Mouse (Mus musculus) cerebellum, postnatal 36 days (tissue): ENCODE data around the gene Aacs.
"Not testable (repeated sequence)": the region's sequence is repeated elsewhere in the genome, so short reads cannot be mapped to it uniquely, and the experiment has no call there.

ENCODE experiments used
- DNase-seq, 2 experiments: peaks; one replicate each; pipeline ENCODE4 v3.0.0; 2021 to 2022; ENCODE audit warnings: mixed read lengths in 2 of 2

The Aacs gene

DNA sequence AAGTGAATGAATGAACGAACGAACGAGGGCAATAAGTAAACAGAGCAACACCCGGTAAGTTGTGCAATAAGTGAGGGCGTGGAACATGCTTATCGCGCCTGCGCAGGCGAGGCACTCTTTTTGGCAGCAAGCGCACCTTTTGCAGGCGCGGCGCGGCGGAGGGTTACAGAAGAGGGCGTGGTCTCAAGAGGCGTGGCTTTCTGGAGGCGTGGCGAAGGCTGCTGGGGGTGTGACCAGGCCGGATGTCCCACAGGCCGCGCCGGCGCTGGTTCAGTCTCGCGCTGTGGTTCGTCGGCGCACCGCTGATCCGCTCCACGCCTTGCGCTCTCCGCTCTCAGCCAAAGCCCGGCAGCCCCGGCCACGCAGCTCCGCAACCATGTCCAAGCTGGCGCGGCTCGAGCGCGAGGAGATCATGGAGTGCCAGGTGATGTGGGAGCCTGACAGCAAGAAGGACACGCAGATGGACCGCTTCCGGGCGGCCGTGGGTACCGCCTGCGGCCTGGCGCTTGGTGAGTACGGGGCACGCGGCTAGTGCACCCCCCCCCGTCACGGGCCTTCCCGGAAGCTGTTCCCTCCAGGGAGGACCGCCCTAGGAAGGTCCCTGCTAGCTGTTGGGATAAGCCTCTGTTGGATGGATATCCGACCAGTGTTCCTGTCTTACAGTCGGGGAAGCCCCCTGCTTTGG, at the start of gene Aacs:
TSS of gene Aacs (plus strand) at position 214 of the 685 bp plus-strand sequence.
- DNase-seq = peak; percentile 97 to 98

DNA sequence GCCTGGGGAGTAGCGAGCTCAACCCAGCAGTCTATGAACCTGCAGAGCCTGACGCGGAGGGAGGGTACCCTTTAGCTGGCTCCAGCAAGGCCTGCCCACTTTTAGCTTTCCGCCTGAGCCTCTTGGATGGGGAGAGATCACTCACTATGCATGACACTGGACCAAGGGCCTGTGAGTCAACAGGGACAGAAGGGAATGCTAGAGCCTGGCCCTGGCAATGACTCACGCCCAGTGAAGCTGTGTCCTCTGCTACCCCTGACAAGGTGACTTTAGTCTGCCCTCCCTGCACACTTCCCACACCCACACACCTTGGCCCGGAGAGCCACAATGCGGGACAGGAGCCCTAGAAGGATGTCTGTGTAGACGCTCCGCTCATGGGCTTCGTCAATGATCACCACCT, 49.3 kb upstream of the Aacs start:
- no peak for DNase-seq

DNA sequence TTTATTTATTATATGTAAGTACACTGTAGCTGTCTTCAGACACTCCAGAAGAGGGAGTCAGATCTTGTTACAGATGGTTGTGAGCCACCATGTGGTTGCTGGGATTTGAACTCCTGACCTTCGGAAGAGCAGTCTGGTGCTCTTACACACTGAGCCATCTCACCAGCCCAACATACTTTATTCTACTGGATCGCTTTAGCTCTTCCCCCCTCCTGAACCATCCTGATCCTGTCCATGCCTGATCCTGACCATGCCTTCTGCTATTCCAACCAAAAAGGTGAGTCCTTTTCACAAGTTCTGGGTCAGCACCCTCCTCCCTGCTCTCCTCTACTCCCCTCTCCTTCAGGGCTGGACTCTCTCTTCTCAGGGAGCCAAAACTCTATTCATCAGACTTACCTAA, 43.3 kb upstream of the Aacs start:
- not testable (repeated sequence) for DNase-seq

DNA sequence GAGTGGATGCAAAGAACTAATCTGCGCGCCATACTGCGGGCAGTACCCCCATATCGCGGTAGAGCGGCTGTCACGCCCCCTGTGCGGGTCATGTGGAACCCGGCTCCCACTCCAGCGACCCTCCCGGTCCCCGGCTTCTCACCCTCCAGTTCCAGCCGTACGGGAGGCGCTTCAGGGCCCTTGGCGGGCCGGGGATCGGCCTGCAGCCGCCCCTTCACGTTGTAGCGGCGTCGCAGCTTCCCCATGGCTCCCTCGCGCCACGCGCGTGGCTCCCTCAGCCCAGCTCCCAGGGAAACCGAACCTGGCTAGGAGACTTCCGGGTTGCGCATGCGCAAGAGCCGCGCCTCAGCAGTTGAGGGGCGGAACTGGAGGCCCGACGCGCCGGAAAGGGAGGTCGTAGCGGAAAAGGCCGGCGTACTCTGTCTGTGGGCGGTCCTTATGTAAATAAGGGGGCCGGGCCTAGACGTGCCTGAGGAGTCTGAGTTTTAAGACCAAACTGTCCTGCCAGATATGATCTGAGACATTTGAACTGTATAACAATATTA, 41.7 kb upstream of the Aacs start, which contains the start of gene Dhx37:
TSS of gene Dhx37 (minus strand) at position 329 of the 545 bp plus-strand sequence.
- DNase-seq = peak; percentile 91 to 94

DNA sequence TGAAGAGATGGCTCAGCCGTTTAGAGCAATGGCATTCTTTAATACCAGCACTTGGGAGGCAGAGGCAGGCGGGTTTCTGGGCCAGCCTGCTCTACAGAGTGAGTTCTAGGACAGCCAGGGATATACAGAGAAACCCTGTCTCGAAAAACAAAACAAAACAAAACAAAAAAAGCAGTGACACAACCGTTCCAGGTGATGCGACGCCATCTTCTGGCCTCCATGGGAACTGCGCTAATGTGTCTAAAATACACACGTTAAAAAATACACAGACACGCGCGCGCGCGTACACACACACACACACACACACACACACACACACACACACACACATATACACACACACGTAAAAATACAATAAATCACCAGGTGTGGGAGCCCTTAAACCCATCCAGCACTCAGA, 41.3 kb upstream of the Aacs start:
- not testable (repeated sequence) for DNase-seq

DNA sequence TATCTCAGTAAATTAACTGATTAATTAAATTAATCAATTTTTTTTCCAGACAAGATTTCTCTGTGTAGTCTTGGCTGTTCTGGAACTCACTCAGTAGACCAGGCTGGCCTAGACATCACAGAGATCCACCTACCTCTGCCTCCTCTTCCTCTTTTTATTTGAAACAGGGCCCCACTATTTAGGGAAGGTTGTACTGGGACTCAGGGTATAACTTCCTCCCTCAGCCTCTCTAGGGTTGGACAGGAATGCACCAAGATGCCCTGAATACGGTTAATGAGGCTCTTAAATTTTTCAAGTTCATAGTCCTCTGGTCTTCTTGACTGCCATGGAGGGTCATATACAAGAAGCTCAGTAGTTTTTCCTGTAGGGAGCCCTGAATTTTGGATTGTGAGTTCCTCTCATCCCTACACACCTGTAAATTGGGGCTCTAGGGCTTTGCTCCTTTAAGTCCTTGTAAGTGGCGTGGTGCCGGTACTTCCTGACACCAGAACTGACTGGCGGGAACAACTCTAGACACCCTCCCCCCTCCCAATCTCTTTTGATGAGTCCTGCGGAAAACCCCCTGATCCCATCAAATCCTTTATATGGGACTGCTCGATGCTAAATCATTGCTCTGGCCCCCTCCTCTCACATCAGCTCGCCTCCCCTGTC, 34.9 kb upstream of the Aacs start:
- no peak for DNase-seq

DNA sequence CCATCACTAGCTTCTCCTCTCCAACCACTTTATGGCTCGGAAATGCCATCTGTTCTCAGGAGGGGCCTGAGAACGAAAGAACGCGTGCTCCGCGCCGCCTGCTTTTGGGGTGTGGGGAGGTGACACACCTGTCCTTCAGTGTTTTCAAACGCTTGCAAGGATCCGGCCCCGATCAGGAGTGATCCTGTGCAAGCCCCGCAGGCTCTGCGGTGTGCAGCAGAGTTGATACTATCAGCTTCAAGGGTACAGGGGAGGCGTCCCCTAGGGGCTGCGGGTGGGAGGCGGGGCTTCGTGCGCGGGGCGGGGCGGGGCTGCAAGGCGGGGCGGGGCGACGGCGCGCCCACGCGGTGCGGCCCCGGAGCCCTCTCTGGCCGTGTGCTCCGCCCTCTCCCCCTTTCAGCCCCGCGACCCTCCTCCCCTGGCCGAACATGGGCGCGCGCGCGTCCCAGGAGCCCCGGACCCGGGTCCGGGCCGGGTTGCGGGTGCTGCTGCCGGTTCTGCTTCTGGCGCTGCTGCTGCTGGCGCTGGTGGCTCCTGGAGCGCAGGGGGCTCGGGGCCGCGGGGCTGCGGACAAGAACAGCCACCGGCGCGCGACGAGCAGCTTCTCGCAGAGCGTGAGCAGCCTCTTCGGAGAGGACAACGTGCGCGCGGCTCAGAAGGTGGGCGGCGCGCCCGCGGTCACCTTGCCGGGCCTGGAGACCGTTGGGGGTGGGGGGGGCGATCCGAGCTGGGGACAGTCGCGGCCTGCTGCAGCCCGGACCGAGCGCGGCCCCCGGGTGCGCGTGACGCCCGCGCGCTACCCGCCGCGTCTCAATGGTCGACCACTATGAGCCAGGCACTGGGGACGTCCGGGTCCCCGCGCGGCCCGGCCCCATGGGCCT, 34.1 kb upstream of the Aacs start, which contains the start of gene Bri3bp:
TSS of gene Bri3bp (plus strand) at position 335 of the 881 bp plus-strand sequence.
- peak; percentile 58 to 59 for DNase-seq

DNA sequence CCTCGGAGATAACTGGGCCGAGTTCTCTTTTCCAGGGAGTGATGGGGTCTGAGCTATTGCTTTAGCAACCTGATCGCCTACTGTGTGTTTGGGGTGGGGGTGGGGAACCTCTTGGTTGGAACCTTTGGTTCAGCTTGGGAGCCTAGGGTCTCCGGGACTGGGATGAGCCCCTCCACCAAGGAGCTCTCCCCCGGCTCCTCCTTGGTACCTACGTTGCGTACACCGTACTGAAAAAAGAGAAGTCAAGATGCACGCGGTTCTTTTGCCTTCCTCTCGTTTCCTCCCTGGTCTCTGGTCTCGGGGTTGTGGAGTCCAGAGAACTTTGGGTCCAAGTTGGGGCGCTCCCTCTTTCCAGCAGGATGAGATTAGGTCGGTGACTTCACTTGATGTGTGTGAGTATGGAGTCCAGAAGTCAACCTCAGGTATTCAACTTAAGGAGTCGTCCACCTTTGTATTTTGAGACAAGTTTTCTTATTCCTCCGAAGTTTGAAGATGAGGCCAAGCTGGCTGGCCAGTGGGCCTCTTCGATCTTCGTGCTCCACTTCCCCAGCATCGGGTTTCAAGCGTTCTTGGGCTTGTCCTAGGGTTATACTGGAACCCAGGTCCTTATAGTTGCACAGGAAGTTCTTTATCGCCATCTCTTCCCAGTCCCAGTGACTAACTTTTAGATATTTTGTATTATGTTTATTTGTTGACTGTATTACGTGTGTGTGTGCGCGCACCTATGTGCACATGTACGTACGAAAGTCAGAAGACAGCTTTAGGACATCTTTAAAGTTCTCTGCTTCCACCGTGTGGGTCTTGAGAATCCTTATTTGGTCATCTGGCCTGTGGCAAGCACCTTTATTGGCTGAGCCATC, 33.2 kb upstream of the Aacs start:
- DNase-seq = no peak

DNA sequence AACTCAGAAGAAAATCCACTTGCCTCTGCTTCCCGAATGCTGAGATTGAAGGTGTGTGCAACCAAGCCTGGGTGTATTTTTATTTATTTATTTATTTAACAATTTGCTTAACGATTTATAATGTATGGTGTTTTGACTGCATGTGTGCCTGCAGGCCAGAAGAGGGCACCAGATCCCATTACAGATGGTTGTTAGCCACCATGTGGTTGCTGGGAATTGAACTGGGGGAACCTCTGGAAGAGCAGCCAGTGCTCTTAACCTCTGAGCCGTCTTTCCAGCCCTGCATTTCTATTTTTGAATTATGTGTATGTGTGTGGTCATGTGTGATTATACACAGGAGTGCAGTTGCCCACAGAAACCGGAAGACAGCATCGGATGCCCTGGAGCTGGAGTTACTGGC, 32.3 kb upstream of the Aacs start:
- DNase-seq = no peak

DNA sequence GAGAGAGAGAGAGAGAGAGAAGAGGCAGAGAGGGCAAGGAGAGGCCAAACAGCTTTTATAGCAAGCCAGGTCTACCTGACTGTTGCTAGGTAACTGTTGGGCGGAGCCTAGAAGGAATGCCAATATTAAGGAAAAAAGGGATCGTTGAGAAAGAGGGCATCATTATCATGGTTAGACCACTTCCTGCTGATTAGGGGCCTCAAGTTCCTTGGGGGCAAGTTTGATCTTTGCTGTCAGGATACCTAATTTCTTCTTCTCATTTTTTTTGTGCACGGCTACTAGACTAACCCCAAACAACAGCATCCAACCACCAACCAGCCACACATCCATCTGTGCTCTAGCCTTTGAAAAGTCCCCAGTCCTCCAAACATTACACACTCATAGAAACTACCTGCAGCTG, 31.7 kb upstream of the Aacs start:
- no peak for DNase-seq

DNA sequence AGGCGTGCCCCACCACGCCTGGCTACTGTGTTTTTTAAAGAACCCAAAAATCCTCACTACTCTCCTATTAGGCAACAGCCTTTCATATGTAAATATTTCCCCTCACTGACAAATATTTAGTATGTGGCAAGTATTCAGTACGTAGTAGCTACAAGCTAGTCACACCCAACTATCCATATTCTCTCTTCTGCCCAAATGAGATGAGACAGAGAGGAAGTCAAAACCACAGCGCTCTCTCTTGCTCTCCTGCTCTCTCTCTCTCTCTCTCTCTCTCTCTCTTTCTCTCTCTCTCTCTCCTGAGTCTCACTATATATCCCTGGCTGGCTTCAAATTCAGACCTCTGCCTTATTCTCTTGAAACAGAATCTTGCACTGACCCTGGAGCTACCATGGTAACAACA, 31.1 kb upstream of the Aacs start:
- DNase-seq = no peak

DNA sequence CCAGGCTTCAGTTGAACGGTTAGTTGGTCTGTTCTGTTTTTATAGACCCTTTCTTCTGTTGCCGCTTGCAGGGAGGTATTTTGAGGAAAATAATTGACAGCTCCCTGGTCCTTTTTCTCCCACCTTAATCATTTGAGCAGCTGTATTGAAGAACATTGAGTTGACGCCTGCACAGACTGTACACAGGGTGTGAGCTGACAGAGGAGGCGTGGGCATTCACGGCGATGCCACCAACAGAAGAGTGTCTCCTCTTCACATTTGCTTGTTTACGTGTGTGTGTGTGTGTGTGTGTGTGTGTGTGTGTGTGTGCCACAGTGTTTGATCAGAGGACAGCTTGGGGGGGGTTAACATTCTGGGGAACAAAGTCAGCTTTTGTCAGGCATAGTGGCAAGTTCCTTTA, 29.3 kb upstream of the Aacs start:
- DNase-seq = no peak

DNA sequence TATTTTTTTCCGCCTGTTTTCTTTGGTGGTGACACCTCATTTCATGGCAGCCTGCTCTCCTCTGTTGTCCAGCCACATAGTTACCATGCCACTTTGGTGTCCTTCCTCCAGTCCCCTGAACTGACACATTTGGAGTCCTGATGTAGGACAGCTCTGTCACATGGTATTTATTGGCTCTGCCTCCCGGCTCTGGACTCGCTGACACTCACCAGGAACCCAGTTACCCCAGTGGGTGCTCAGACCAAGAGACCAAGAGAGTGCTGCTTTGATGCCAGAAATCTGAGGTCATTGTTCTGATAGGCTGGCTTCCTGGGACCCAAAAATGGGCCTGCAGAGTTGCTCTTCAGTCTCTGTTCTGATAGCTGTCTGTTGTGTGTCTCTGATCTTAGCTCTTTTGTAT, 27.6 kb upstream of the Aacs start:
- DNase-seq = no peak

DNA sequence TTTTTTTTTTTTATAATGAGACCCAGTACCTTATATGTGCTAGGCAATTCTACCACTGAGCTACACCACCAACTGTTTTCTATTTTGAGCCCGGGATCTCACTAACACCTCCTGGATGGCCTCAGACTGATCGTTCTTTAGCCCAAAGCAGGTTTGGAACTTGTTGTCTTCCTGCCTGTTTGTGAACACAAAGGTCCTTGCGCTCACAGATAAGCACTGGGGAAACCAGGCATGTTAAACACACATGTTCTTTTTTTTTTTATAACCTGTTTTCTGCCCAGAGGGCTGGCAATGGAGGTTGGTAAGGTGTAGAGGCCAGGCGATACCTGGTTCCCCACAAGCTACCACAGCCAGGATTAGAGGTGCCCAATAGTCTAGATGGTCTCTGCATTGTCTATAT, 27.0 kb upstream of the Aacs start:
- DNase-seq = no peak

DNA sequence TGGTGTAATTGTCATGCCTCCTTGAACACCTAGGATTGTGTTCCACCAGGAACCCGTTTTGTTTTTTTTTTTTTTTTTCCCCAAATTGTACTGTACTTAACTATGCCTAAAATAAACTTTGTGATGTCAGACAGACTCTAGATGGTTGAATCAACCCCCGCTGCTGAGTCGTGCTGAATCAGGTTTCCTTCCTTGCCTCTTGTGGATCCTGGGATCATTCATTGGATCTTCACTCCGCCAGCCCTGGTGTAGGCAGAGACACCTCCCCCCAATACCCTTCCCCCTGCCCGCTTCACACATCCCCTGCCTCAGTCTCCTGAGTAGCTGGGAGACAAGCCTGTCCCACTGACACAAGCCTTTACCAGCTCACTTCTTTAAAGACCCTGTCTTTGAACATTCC, 26.3 kb upstream of the Aacs start:
- no peak for DNase-seq

DNA sequence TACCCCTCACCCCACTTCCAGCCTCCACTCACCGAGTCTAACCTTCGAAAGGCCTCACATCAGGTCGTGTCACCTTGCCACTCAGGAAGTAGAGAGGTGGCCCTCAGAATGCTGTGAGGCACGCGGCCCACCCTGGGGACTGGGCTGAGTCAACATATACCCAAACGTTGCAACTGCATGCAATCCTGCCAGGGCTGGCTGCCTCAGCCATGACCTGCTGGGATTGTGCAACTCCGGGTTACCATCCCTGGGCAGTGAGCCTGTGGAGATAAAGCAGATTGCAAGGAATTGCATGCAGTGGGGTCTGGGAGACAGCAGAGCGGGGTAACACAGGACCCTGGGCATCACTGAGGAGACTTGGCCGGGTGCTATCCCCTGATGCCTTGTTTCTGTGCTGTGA, 23.0 kb upstream of the Aacs start:
- no peak for DNase-seq

DNA sequence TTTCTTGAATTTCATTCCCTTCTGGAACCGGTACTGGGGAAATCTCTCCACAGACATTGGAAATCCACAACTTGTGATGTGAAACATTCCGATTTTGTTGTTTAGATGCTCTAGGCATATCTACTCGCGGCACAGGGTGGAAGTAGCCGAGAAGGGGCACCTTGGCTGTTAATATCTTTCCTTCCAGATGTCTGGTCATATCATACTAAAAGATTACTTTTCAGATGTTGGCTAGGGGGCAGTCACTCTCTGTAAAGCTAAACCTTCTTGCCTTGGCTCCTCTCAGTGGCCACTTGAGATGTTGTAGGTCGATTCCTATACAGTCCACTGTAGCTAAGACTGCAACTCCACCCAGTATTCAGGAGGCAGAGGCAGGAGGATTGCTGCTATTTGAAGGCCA, 19.5 kb upstream of the Aacs start:
- no peak for DNase-seq

DNA sequence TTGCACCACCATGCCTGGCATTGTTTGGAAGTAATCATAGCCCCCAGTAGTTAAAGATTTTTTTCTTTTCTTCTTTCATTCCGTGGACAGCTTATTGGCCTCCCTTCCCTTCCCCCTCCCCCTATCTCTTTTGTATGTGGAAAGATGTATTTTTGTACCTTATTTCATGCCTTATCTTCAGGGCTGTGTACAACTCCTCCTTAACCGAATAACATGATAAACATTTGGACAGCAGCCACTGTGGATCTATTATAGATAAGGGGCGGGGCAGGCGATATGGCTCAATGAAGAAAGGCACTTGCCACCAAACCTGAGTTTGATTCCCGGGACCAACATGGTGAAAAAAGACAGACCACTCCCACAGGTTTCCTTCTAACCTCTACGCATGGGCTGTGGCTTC, 18.1 kb upstream of the Aacs start:
- DNase-seq = no peak

DNA sequence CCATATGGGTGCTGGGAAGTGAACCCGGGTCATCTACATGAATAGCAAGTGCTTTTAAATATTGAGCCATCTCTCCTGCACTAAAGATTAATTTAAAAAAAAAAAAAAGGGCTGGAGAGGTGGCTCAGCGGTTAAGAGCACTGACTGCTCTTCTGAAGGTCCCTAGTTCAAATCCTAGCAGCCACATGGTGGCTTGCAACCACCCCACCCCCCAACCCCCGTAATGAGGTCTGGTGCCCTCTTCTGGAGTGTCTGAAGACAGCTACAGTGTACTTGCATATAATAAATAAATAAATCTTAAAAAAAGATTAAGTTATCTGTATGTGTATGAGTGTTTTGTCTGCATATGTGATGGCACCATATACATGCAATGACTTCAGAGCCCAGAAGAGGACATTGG, 15.0 kb upstream of the Aacs start:
- DNase-seq = no peak

DNA sequence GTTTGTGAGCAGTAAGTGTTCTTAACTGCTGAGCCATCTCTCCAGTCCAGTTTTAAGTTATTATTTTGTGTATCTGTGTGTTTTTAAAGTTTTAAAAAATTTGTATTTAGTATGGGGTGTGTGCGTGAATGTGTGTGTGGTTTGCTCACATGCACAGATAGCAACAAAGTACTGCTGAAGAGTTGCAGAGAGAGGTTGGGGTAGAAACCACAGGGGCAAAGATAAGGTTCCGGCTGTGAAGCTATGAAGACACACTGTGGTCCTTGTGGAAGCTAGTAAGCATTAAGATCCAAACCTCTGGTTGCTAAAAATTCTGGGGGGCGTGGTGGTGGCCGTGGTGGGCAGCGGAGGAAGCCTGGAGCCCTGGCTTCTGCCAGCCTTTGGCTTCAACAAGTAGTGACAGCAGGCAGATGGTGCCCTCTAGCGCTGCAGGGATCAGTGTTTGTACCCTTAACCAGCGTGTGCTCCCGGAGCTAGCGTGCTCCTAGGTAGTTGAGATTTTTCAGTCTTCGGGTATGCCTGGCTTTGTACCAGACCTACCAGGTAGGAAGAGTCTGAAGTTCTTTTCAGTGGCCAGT, 13.7 kb upstream of the Aacs start:
- peak; percentile 58 to 62 for DNase-seq

DNA sequence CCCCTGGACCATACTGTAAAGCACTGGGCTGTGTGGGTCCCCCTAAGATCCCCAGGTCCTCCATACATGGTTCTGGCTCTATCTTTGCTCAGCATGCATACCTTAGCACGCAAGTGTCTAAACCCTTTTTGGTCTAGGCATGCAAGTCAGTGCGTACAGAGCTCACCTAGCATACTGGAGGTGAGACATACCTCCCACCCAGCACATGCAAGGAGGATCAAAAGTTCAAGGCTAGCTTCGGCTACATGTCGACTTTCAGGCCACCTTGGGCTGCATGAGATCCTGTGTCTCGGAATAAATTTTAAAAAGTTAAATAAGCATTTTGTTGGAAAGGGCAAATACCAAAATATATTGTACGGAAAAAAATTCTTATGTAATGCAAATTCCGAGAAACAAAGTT, 10.4 kb upstream of the Aacs start:
- no peak for DNase-seq

DNA sequence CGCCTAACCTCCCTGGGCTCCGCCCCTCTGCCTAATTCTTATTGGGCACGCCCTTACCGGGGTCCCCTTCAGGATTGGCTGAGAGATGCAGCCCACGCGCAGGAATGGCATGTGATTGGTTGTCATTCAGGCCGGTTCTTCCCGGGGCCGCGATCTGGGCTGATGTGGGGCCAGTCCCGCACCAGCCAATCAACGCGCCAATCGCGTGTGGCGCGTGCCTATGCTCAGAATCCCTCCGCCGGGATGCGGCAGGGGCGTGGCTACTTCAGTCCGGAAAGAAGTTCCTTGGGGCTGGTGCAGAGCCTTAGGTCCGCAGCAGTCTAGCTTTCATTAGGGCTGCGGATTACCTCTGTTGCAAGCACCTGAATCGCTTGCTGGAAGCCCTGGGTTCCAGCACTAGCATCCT, 9.9 kb upstream of the Aacs start:
- DNase-seq = peak; percentile 92 to 95
